Mouse (Mus musculus) heart, adult 2 months (tissue): ENCODE results near the gene Tmem218.

Experiments
- CTCF ChIP-seq: fragments of 200-600 bp; IDR thresholded peaks from 2 replicates; pipeline ENCODE4 v1.8.1; 2022; ENCODE audit warnings: antibody characterized with exemption, mild to moderate bottlenecking, moderate library complexity
- EP300 ChIP-seq: fragments of 200-500 bp; IDR thresholded peaks from 2 replicates; pipeline ENCODE4 v1.6.1; 2011; ENCODE audit warnings: low read depth, low read length, control low read depth; ENCODE audit not compliant: insufficient read depth
- POLR2A ChIP-seq: fragments of 200-500 bp; IDR thresholded peaks from 2 replicates; pipeline ENCODE4 v1.6.1; 2011; ENCODE audit warnings: mild to moderate bottlenecking, low read depth, low read length, control low read depth; ENCODE audit not compliant: insufficient read depth

GRCm38 (mm10) chr9:37248381-37248906 lies 40.4 kb downstream of the Tmem218 start:
- TF ChIP-seq CTCF (no peak), POLR2A (no peak), EP300 (no peak)
